Mouse (Mus musculus) heart, embryonic 11.5 days (tissue): Measurements from ENCODE around the gene Adam33. TPM values are rescaled to one million over a fixed set of nuclear protein-coding genes. Genes with fewer than 3 reads are reported as not detected.

Experiments
- ATAC-seq: fragments of 200-750 bp; cut with Nextera tagmentation; replicated peaks from 2 replicates; pipeline ENCODE4 v1.8.0; 2017; ENCODE audit warnings: moderate library complexity; ENCODE audit not compliant: insufficient number of reproducible peaks, low FRiP score, low TSS enrichment
- H3K27ac ChIP-seq: fragments of 300-500 bp; sonication (generic); 2 replicates; pipeline ENCODE4 v1.5.1; 2014; ENCODE audit warnings: mild to moderate bottlenecking, low read depth, low read length
- H3K27me3 ChIP-seq: fragments of 300-500 bp; sonication (generic); 2 replicates; pipeline ENCODE4 v1.6.1; 2014; ENCODE audit warnings: mild to moderate bottlenecking, low read length, mixed read lengths; ENCODE audit not compliant: control insufficient read depth, insufficient read depth
- H3K36me3 ChIP-seq: fragments of 300-500 bp; sonication (generic); 2 replicates; pipeline ENCODE4 v1.6.1; 2014; ENCODE audit warnings: mild to moderate bottlenecking, low read length, moderate library complexity, mixed read lengths; ENCODE audit not compliant: control insufficient read depth, insufficient read depth
- H3K4me1 ChIP-seq: fragments of 300-500 bp; sonication (generic); 2 replicates; pipeline ENCODE4 v1.6.1; 2014; ENCODE audit warnings: low read length; ENCODE audit not compliant: control insufficient read depth, insufficient read depth
- H3K4me2 ChIP-seq: fragments of 300-500 bp; sonication (generic); 2 replicates; pipeline ENCODE4 v1.6.1; 2014; ENCODE audit warnings: mild to moderate bottlenecking, moderate library complexity
- H3K4me3 ChIP-seq: fragments of 300-500 bp; sonication (generic); 2 replicates; pipeline ENCODE4 v1.5.1; 2014; ENCODE audit warnings: low read depth, low read length
- H3K9ac ChIP-seq: fragments of 300-500 bp; sonication (generic); 2 replicates; pipeline ENCODE4 v1.6.1; 2014; ENCODE audit warnings: mild to moderate bottlenecking, low read depth, low read length, moderate library complexity
- H3K9me3 ChIP-seq: fragments of 300-500 bp; sonication (generic); replicated peaks from 2 replicates; pipeline ENCODE4 v1.6.1; 2016; ENCODE audit warnings: low read length; ENCODE audit not compliant: control insufficient read depth
- WGBS: fragments of 180-500 bp; shearing (Covaris S2); extraction: QIAGEN DNeasy Blood & Tissue Kit; methylation state at CpG from one replicate; pipeline ENCODE4 v1.1.7; 2014; ENCODE audit not compliant: insufficient replicate concordance; 5-methylcytosine and 5-hydroxymethylcytosine counted together
- polyA plus RNA-seq: library from polyadenylated mRNA; unstranded; fragments of >200 nt; fragmentation: Nextera tagmentation; extraction: Ambion mirVana; gene quantifications from 2 replicates; pipeline ENCODE4 v1.2.1, GENCODE M21; 2014

Gene Adam33
- polyA plus RNA-seq, 1 experiment from 2014 or later: 4.1 TPM

- no peaks in the 10 kb centered on the region for H3K9me3 ChIP-seq
- H3K4me3 ChIP-seq: no peak overlapping the region
- 69% methylated on average over 9 of the region's 9 CpGs for WGBS
- H3K4me1 ChIP-seq: peaks cover 13% of the 10 kb centered on the region
- peaks cover 41% of the 10 kb centered on the region for H3K27me3 ChIP-seq
- ATAC-seq: no peak
- no peak overlapping the region for H3K9ac ChIP-seq
- no peak overlapping the region for H3K4me2 ChIP-seq
- no peak overlapping the region for H3K27ac ChIP-seq
- H3K36me3 ChIP-seq: no peaks in the 10 kb centered on the region
Measured at GRCm38 (mm10) chr2:131066342-131066741, 2.7 kb upstream of the Adam33 start.

DNA sequence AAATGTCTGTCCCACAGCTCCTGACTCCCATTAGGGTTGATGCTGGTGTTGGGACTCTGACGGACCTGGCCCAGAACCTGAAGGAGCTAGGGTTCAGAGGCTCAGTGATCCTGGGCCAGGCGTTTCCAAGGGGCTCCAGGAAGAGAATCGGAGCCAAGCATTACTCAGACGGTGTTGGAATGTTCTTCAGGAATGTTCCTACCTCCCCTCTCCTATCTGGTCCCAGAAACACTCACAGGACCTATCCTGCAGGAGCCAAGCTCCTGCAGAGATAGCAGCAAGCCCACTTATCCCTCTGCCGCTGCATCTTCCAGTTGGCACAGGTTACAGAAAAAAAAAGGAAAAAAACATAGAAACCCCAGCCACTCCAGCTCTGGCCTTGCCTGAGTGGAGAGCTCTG, 2.0 kb downstream of the Adam33 start:
- no peak overlapping the region for H3K9ac ChIP-seq
- peaks cover 24% of the 10 kb centered on the region for H3K4me1 ChIP-seq
- no peaks in the 10 kb centered on the region for H3K36me3 ChIP-seq
- 35% methylated on average over 5 of the region's 5 CpGs for WGBS
- 0 out of 2 replicates have a peak overlapping the region, but pooled peaks have one; percentile 16 for H3K4me2 ChIP-seq
- H3K4me3 ChIP-seq: no peak overlapping the region
- peak overlapping the region; percentile 29; the same call in 1 of the 2 replicates for H3K27ac ChIP-seq
- ATAC-seq: no peak; the same call in 1 of the 2 replicates
- peaks cover 42% of the 10 kb centered on the region for H3K27me3 ChIP-seq
- H3K9me3 ChIP-seq: no peaks in the 10 kb centered on the region

DNA sequence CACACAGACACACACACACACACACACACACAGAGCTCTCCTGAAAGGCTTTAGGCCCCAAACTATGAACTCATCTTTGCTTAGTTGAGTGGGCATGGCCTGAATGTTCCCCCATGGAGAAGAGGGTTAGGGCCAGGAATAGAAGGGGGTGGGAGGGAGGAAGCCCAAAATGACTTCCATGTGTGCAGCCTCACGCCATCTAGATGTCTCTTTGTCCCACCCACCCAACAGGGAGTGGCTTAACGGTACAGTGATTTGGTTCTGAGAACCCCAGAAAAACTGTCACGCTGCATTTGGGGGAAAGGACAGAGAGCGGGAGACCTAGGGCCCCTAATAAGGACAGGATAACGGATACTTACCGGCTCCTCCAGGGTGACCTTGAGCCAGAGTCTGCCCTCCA, 2.8 kb downstream of the Adam33 start:
- WGBS: 54% methylated on average over 6 of the region's 6 CpGs
- Histone ChIP-seq H3K9ac (no peak overlapping the region), H3K4me1 (peaks cover 27% of the 10 kb centered on the region), H3K4me3 (no peak overlapping the region), H3K27ac (no peak overlapping the region), H3K27me3 (peaks cover 43% of the 10 kb centered on the region), H3K9me3 (no peaks in the 10 kb centered on the region), H3K4me2 (no peak overlapping the region), H3K36me3 (no peaks in the 10 kb centered on the region)
- no peak for ATAC-seq

- Histone ChIP-seq H3K9me3 (no peaks in the 10 kb centered on the region), H3K9ac (no peak overlapping the region), H3K4me3 (no peak overlapping the region), H3K27ac (no peak overlapping the region), H3K27me3 (peaks cover 45% of the 10 kb centered on the region), H3K4me2 (no peak overlapping the region), H3K4me1 (peaks cover 31% of the 10 kb centered on the region), H3K36me3 (no peaks in the 10 kb centered on the region)
- WGBS: 69% methylated on average over 9 of the region's 9 CpGs
- ATAC-seq: no peak
Measured at GRCm38 (mm10) chr2:131059781-131060540, 3.7 kb downstream of the Adam33 start.

GRCm38 (mm10) chr2:131059377-131059776, 4.2 kb downstream of the Adam33 start:
- no peak for ATAC-seq
- H3K27me3 ChIP-seq: peaks cover 45% of the 10 kb centered on the region
- H3K9me3 ChIP-seq: no peaks in the 10 kb centered on the region
- 35% methylated on average over 1 of the region's 1 CpGs for WGBS
- no peak overlapping the region for H3K4me3 ChIP-seq
- no peaks in the 10 kb centered on the region for H3K36me3 ChIP-seq
- no peak overlapping the region for H3K9ac ChIP-seq
- H3K27ac ChIP-seq: no peak overlapping the region
- no peak overlapping the region for H3K4me2 ChIP-seq
- peaks cover 37% of the 10 kb centered on the region for H3K4me1 ChIP-seq

- Histone ChIP-seq H3K9me3 (no peaks in the 10 kb centered on the region), H3K36me3 (no peaks in the 10 kb centered on the region), H3K4me1 (peaks cover 43% of the 10 kb centered on the region), H3K4me2 (no peak overlapping the region), H3K27ac (no peak overlapping the region), H3K4me3 (no peak overlapping the region), H3K9ac (no peak overlapping the region), H3K27me3 (peaks cover 48% of the 10 kb centered on the region)
- WGBS: 87% methylated on average over 8 of the region's 8 CpGs
- no peak for ATAC-seq
Measured at GRCm38 (mm10) chr2:131058672-131059071, 4.9 kb downstream of the Adam33 start.

DNA sequence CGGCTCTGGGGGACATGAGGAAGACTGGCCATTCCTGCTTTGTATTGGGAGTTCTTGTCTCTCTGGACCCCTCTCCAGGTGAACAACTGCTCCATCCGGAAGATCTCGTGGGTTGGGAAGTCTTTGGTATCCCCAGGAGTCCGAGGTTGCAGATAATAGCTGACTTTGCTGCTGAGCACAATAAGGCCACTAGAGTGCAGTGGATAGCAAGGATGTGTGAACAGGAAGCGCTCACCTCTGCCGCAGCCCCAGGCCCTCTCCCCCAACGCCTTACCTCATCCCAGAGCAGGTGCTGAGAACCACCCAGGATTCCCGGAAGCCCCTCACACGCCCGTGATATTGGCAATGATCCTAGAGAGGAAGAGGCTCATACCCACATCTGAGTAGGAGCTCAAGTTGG, 7.4 kb downstream of the Adam33 start:
- Histone ChIP-seq H3K9ac (no peak overlapping the region), H3K4me3 (no peak overlapping the region), H3K4me1 (peaks cover 31% of the 10 kb centered on the region), H3K9me3 (no peaks in the 10 kb centered on the region), H3K4me2 (peak overlapping the region; percentile 69), H3K36me3 (no peaks in the 10 kb centered on the region), H3K27ac (no peak overlapping the region), H3K27me3 (peaks cover 55% of the 10 kb centered on the region)
- 0 out of 2 replicates have a peak, but pooled peaks have one; percentile 16 for ATAC-seq
- WGBS: 5% methylated on average over 10 of the region's 10 CpGs

- Histone ChIP-seq H3K9ac (no peak overlapping the region), H3K4me2 (peak overlapping the region; percentile 69), H3K27ac (no peak overlapping the region), H3K4me3 (no peak overlapping the region), H3K36me3 (no peaks in the 10 kb centered on the region), H3K4me1 (peaks cover 28% of the 10 kb centered on the region), H3K9me3 (no peaks in the 10 kb centered on the region), H3K27me3 (peaks cover 59% of the 10 kb centered on the region)
- 5% methylated on average over 10 of the region's 10 CpGs for whole genome bisulfite sequencing
- ATAC-seq: 0 out of 2 replicates have a peak, but pooled peaks have one; percentile 43
Measured at GRCm38 (mm10) chr2:131055631-131056030, 8.0 kb downstream of the Adam33 start.
